Mouse (Mus musculus) cerebellum, adult 11-12 months (tissue): ENCODE measurements around the gene Taar4.
A peak's percentile ranks its signal among the peaks of the same experiment; 100 is the strongest.

Experiments
- DNase-seq: peaks from one replicate; pipeline ENCODE4 v3.0.0; 2022

The Taar4 gene

GRCm38 (mm10) chr10:23960444-23960915 is at the start of gene Taar4:
Gene Taar4, plus strand, starts transcription at chr10:23960494.
- DNase-seq = no peak

- DNase-seq = no peak
These were observed 40.2 kb upstream of the Taar4 start, which contains the start of gene Taar1 for GRCm38 (mm10) chr10:23920056-23920455. Gene Taar1, plus strand, starts transcription at chr10:23920356.

DNA sequence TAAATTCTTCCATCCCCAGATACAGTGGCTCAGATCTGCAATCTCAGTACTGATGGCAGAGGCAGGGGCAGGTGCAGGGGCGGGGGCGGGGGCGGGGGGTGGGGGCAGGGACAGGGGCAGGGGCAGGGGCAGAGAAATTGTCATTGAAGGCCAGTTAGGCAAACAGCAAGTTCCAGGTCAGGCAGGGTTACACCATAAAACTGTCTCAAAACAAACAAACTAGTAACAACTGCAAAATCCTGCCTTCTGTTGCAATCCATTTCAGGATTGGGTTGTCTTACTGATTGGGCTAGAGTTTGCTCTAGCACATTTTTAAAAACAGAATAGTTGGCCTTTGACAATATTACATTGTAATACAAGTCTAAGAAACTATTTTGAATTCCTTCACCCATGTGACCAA is 37.8 kb upstream of the Taar4 start:
- no peak for DNase-seq

- no peak for DNase-seq
These were observed 36.4 kb upstream of the Taar4 start for GRCm38 (mm10) chr10:23923941-23924340.

- DNase-seq = no peak
These were observed 22.7 kb upstream of the Taar4 start for GRCm38 (mm10) chr10:23937613-23938012.

- DNase-seq = no peak
These were observed 22.0 kb upstream of the Taar4 start, which contains the start of gene Taar2 for GRCm38 (mm10) chr10:23938312-23938711. Gene Taar2, plus strand, starts transcription at chr10:23938572.

GRCm38 (mm10) chr10:23942465-23942864 is 17.8 kb upstream of the Taar4 start:
- no peak for DNase-seq

DNA sequence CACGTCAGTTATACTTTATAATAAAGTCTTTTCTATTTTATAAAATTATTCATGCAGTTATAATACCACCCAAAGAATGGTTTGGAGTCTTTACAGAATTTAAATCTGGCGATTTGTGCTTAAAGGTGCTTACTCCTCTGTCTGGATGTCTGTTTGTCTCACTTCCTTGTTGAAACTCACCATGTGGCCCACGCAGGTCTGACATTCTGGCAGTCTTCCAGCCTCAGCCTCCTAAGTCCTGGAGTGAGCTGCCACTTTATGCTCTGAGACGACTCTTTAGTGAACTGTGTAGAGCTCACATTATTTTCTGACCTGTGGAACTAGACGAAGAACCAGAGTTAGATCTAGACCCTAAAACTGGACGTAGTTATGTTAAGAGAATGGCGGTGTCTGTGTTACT is 12.3 kb upstream of the Taar4 start:
- no peak for DNase-seq

GRCm38 (mm10) chr10:23949508-23950005 is 10.7 kb upstream of the Taar4 start, which contains the start of gene Taar3:
Gene Taar3, plus strand, starts transcription at chr10:23949558.
- no peak for DNase-seq

DNA sequence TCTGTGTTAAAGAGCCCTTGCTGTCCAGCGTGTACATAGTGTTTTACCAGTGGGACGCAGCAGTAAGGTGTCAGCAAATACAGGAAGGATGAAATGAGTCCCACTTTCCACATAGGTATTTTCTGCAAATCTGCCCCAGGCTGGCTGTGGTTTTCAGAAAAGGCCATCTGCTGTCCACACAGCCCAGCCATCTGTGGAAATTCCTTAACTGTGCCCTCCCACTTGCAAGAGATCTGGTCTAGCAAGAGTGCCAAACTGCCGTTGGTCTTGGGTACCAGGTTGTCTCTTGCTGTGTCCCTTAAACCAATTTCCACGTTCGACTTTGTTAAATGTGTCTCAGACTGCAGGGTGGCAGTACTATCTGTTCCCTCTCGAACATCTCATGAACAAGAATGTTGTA is 8.6 kb upstream of the Taar4 start:
- peak; percentile 70 for DNase-seq

GRCm38 (mm10) chr10:23959071-23959470 is 1.2 kb upstream of the Taar4 start:
- DNase-seq = no peak

- no peak for DNase-seq
These were observed 3.1 kb downstream of the Taar4 start for GRCm38 (mm10) chr10:23963444-23963843.

- DNase-seq = no peak
These were observed 4.8 kb downstream of the Taar4 start for GRCm38 (mm10) chr10:23964921-23965610.

DNA sequence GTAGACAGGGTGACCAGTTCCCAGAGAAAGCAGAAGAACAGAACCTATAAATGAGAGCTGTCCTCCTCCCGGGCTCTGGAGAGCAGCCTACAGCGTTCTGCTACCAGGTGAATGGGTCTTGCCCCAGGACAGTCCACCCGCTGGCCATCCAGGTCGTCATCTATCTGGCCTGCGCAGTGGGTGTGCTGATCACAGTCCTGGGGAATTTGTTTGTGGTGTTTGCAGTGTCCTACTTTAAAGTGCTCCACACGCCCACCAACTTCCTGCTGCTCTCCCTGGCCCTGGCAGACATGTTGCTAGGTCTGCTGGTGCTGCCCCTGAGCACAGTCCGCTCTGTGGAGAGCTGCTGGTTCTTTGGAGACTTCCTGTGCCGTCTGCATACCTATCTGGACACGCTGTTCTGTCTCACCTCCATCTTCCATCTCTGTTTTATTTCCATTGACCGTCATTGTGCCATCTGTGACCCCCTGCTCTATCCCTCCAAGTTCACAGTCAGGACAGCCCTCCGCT is 10.4 kb downstream of the Taar4 start, which contains the start of gene Taar5:
Taar5 (plus strand) TSS at position 51 of the 510 bp plus-strand sequence.
- no peak for DNase-seq

GRCm38 (mm10) chr10:23971256-23971655 is 11.0 kb downstream of the Taar4 start:
- no peak for DNase-seq

DNA sequence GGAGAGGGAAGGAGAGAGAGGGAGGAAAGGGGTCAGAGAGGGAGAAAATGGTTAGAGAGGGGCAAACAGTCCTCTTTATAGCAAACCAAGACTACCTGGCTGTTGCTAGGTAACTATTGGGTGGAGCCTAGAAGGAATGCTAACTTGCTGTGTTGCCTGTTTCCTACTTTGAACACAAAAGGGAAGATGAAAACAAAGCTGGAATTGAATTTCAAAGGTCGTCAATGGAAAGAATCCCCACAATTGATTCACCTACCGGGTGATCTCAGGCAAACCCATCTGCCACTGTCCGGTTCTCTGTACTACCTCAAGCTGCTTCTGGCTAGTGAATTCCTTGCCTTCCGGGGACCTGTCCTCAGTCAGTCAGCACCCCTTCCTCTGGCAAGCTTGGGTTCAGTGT is 17.7 kb downstream of the Taar4 start:
- DNase-seq = no peak

DNA sequence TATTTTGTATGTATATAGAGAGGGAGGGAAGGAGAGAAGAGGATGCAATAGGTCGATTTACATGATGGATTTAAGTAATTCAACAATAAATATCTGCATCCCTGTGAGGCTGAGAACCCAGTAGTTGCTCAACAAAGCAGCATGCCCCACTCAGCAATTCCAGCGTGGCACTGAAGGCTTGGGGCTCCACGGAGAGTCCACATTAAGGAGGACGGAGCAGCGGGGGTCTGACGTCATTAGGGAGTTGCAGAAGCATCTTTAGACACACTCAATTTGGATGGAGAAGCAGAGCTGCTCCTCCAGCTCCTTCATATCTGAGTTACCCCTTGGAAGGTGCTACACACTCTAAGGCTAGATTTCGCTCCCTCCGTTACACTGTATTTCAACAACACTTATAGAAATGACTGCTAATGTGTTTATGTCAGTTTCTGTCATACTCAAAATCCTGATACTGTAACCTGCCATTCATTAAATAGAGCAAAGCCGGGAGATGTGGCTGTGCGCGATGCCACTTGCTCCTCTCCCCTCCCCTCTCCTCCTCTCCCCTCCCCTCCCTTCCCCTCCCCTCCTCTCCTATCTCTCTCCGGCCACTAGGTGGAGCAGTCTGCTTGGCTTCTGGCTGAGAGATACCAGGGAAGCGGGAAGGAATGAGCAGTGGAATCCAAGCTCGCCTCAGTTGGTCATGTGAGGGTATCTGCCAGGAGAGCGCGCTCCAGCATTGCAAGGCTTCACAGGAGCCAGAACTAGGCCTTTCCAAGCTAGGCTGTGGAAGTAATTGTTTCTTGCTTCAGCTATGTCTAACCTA is 18.8 kb downstream of the Taar4 start:
- peak; percentile 22 for DNase-seq

GRCm38 (mm10) chr10:23985546-23985945 is 25.3 kb downstream of the Taar4 start, which contains the start of gene Taar6:
Gene Taar6, minus strand, starts transcription at chr10:23985646.
- DNase-seq = no peak

DNA sequence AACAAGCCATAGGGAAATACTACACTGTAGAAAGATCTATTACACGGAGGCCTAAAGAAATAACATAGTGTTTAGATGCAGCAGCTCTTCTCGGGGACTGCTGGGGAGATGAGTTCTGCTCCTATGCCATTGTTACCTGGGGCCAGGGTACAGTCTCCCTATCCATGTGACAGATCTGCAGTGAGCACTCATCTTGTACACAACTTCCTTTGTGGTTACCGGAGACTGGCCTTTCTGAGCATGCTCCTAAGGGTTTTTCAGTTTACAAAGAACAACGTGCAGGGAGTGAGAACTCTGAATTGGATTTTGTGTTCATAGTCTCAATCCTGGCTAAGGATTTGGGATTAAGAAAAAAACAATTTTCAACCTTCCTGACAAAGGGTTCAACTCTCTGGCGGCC is 26.1 kb downstream of the Taar4 start:
- no peak for DNase-seq

GRCm38 (mm10) chr10:23993381-23993780 is 33.1 kb downstream of the Taar4 start, which contains the start of gene Taar7a:
Gene Taar7a, minus strand, starts transcription at chr10:23993481.
- no peak for DNase-seq

- no peak for DNase-seq
These were observed 39.3 kb downstream of the Taar4 start, which contains the start of gene Taar7b for GRCm38 (mm10) chr10:23999639-24000038. Gene Taar7b, plus strand, starts transcription at chr10:23999939.

GRCm38 (mm10) chr10:24006442-24006841 is 46.1 kb downstream of the Taar4 start:
- no peak for DNase-seq

DNA sequence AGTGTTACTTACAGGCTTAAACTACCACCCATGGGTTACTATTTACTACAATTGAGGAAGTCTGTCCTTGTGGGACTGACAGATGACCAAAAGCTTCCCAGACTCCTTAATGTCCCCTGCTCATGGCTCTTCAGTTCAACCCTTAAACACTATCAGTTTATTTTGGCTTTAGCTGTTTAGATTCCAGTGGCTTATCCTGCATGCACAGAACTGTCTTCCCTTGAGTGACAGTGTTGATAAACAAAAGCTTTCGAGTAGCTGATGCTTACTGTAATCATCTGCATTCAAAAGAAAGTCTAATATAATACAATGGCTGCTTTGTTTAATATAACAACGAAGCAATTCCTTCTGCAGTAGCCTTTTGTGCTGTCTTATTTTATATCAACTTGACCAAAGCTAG is 46.7 kb downstream of the Taar4 start:
- DNase-seq = no peak
